Mouse (Mus musculus) embryonic facial prominence, embryonic 14.5 days (tissue): ENCODE data around the gene Luzp1. TPM values are rescaled to one million over a fixed set of nuclear protein-coding genes. Genes with fewer than 3 reads are reported as not detected.

Source experiments
- ATAC-seq: fragments of 200-750 bp; cut with Nextera tagmentation; 2 replicates; pipeline ENCODE4 v1.8.0; 2017; ENCODE audit warnings: low read depth, moderate number of reproducible peaks, moderate TSS enrichment
- DNase-seq: peaks from one replicate; pipeline ENCODE4 v3.0.0-alpha.2; 2015; ENCODE audit warnings: low spot score
- H3K27ac ChIP-seq: fragments of 300-500 bp; sonication (generic); replicated peaks from 2 replicates; pipeline ENCODE4 v1.5.1; 2014; ENCODE audit warnings: low read depth, mild to moderate bottlenecking, low read length, moderate library complexity
- H3K27me3 ChIP-seq: fragments of 300-500 bp; sonication (generic); replicated peaks from 2 replicates; pipeline ENCODE4 v1.6.1; 2014; ENCODE audit warnings: low read length; ENCODE audit not compliant: control insufficient read depth, insufficient read depth
- H3K36me3 ChIP-seq: fragments of 300-500 bp; sonication (generic); 2 replicates; pipeline ENCODE4 v1.6.1; 2014; ENCODE audit warnings: low read length, mixed read lengths; ENCODE audit not compliant: control insufficient read depth, insufficient read depth
- H3K4me1 ChIP-seq: fragments of 300-500 bp; sonication (generic); 2 replicates; pipeline ENCODE4 v1.6.1; 2014; ENCODE audit warnings: antibody characterized with exemption, low read length; ENCODE audit not compliant: control insufficient read depth, insufficient read depth
- H3K4me2 ChIP-seq: fragments of 300-500 bp; sonication (generic); 2 replicates; pipeline ENCODE4 v1.6.1; 2014; ENCODE audit warnings: low read depth, mild to moderate bottlenecking, low read length, moderate library complexity, mixed read lengths
- H3K4me3 ChIP-seq: fragments of 300-500 bp; sonication (generic); 2 replicates; pipeline ENCODE4 v1.5.1; 2014; ENCODE audit warnings: low read depth, mild to moderate bottlenecking, low read length
- H3K9ac ChIP-seq: fragments of 300-500 bp; sonication (generic); 2 replicates; pipeline ENCODE4 v1.6.1; 2014; ENCODE audit warnings: low read depth, mild to moderate bottlenecking, low read length, moderate library complexity, mixed read lengths
- H3K9me3 ChIP-seq: fragments of 300-500 bp; sonication (generic); 2 replicates; pipeline ENCODE4 v1.6.1; 2016; ENCODE audit warnings: low read length; ENCODE audit not compliant: control insufficient read depth
- WGBS: fragments of 180-500 bp; shearing (Covaris S2); extraction: QIAGEN DNeasy Blood & Tissue Kit; methylation state at CpG from one replicate; pipeline ENCODE4 v1.1.7; 2014; 5-methylcytosine and 5-hydroxymethylcytosine counted together
- polyA plus RNA-seq: library from polyadenylated mRNA; unstranded; fragments of >200 nt; fragmentation: Nextera tagmentation; extraction: Ambion mirVana; gene quantifications from 2 replicates; pipeline ENCODE4 v1.2.1, GENCODE M21; 2014

Luzp1 gene
- polyA plus RNA-seq, 1 experiment from 2014 or later = 83.4 TPM

GRCm38 (mm10) chr4:136509857-136510256 lies 40.3 kb downstream of the Luzp1 start:
- Histone ChIP-seq H3K9ac (no peak overlapping the region), H3K36me3 (no peaks in the 10 kb centered on the region), H3K27me3 (no peaks in the 10 kb centered on the region), H3K4me3 (no peak overlapping the region), H3K9me3 (no peaks in the 10 kb centered on the region), H3K4me2 (no peak overlapping the region), H3K27ac (no peak overlapping the region), H3K4me1 (peaks cover 16% of the 10 kb centered on the region; the same call in 1 of the 2 replicates)
- WGBS = 55% methylated on average over 1 of the region's 1 CpGs
- DNase-seq = no peak
- ATAC-seq = no peak

- peak; percentile 47 for DNase-seq
- Histone ChIP-seq H3K9ac (no peak overlapping the region), H3K27ac (0 out of 2 replicates have a peak overlapping the region, but pooled peaks have one; percentile 15), H3K4me2 (no peak overlapping the region), H3K4me1 (peaks cover 16% of the 10 kb centered on the region), H3K27me3 (no peaks in the 10 kb centered on the region), H3K9me3 (no peaks in the 10 kb centered on the region), H3K4me3 (no peak overlapping the region), H3K36me3 (no peaks in the 10 kb centered on the region)
- 39% methylated on average over 4 of the region's 4 CpGs for WGBS
- ATAC-seq = no peak
Measured at GRCm38 (mm10) chr4:136511708-136512107, 42.1 kb downstream of the Luzp1 start.

- Histone ChIP-seq H3K27ac (no peak overlapping the region), H3K27me3 (no peaks in the 10 kb centered on the region), H3K9ac (no peak overlapping the region), H3K4me1 (peaks cover 16% of the 10 kb centered on the region), H3K9me3 (no peaks in the 10 kb centered on the region), H3K4me2 (no peak overlapping the region), H3K4me3 (no peak overlapping the region), H3K36me3 (no peaks in the 10 kb centered on the region)
- no peak for ATAC-seq
- DNase-seq = no peak
Measured at GRCm38 (mm10) chr4:136512905-136513304, 43.3 kb downstream of the Luzp1 start.

- Histone ChIP-seq H3K36me3 (0 out of 2 replicates have a peak, but pooled peaks cover 5% of the 10 kb centered on the region), H3K4me3 (no peak overlapping the region), H3K4me2 (no peak overlapping the region), H3K9ac (no peak overlapping the region), H3K4me1 (no peaks in the 10 kb centered on the region; the same call in 1 of the 2 replicates), H3K27me3 (no peaks in the 10 kb centered on the region), H3K27ac (no peak overlapping the region), H3K9me3 (no peaks in the 10 kb centered on the region)
- no peak for DNase-seq
- 87% methylated on average over 2 of the region's 2 CpGs for WGBS
- ATAC-seq = no peak
Measured at GRCm38 (mm10) chr4:136518141-136518540, 48.6 kb downstream of the Luzp1 start.

- Histone ChIP-seq H3K36me3 (0 out of 2 replicates have a peak, but pooled peaks cover 5% of the 10 kb centered on the region), H3K9ac (no peak overlapping the region), H3K27me3 (no peaks in the 10 kb centered on the region), H3K4me1 (no peaks in the 10 kb centered on the region; the same call in 1 of the 2 replicates), H3K27ac (no peak overlapping the region), H3K9me3 (no peaks in the 10 kb centered on the region), H3K4me2 (no peak overlapping the region), H3K4me3 (no peak overlapping the region)
- DNase-seq = no peak
- ATAC-seq = no peak
- WGBS = 91% methylated on average over 2 of the region's 2 CpGs
Measured at GRCm38 (mm10) chr4:136518576-136518975, 49.0 kb downstream of the Luzp1 start.

GRCm38 (mm10) chr4:136519866-136520265 lies 50.3 kb downstream of the Luzp1 start:
- no peaks in the 10 kb centered on the region for H3K27me3 ChIP-seq
- no peak overlapping the region for H3K4me3 ChIP-seq
- no peak overlapping the region for H3K4me2 ChIP-seq
- no peak overlapping the region for H3K27ac ChIP-seq
- H3K36me3 ChIP-seq = 0 out of 2 replicates have a peak, but pooled peaks cover 5% of the 10 kb centered on the region
- no peaks in the 10 kb centered on the region; the same call in 1 of the 2 replicates for H3K4me1 ChIP-seq
- no peaks in the 10 kb centered on the region for H3K9me3 ChIP-seq
- no peak for DNase-seq
- no peak overlapping the region for H3K9ac ChIP-seq
- ATAC-seq = no peak

- Histone ChIP-seq H3K27me3 (no peaks in the 10 kb centered on the region), H3K27ac (no peak overlapping the region), H3K36me3 (0 out of 2 replicates have a peak, but pooled peaks cover 5% of the 10 kb centered on the region), H3K4me1 (no peaks in the 10 kb centered on the region), H3K4me3 (no peak overlapping the region), H3K4me2 (no peak overlapping the region), H3K9ac (no peak overlapping the region), H3K9me3 (no peaks in the 10 kb centered on the region)
- ATAC-seq = no peak
- WGBS = 75% methylated on average over 5 of the region's 5 CpGs
- DNase-seq = no peak
Measured at GRCm38 (mm10) chr4:136521898-136522297, 52.3 kb downstream of the Luzp1 start.

- ATAC-seq = no peak
- H3K27me3 ChIP-seq = no peaks in the 10 kb centered on the region
- no peak for DNase-seq
- H3K4me2 ChIP-seq = no peak overlapping the region
- WGBS = 83% methylated on average over 2 of the region's 2 CpGs
- no peak overlapping the region for H3K27ac ChIP-seq
- no peak overlapping the region for H3K4me3 ChIP-seq
- peaks cover 5% of the 10 kb centered on the region; the same call in 1 of the 2 replicates for H3K36me3 ChIP-seq
- no peaks in the 10 kb centered on the region for H3K9me3 ChIP-seq
- no peaks in the 10 kb centered on the region for H3K4me1 ChIP-seq
- no peak overlapping the region for H3K9ac ChIP-seq
Measured at GRCm38 (mm10) chr4:136524309-136524708, 54.7 kb downstream of the Luzp1 start.

GRCm38 (mm10) chr4:136526412-136526811 lies 56.9 kb downstream of the Luzp1 start:
- Histone ChIP-seq H3K36me3 (peaks cover 8% of the 10 kb centered on the region; the same call in 1 of the 2 replicates), H3K4me3 (no peak overlapping the region), H3K27ac (no peak overlapping the region), H3K9ac (no peak overlapping the region), H3K9me3 (no peaks in the 10 kb centered on the region), H3K4me1 (no peaks in the 10 kb centered on the region), H3K4me2 (no peak overlapping the region), H3K27me3 (no peaks in the 10 kb centered on the region)
- ATAC-seq (peak; percentile 83), DNase-seq (peak; percentile 82)
- 18% methylated on average over 4 of the region's 4 CpGs for WGBS
